Mouse (Mus musculus) kidney, postnatal 4 days (tissue): Measurements from ENCODE around the gene Efna5.

Experiments
- DNase-seq, 2 experiments: peaks; one replicate each; pipeline ENCODE4 v3.0.0; 2021; ENCODE audit warnings: mixed read lengths in 2 of 2

Gene Efna5

DNA sequence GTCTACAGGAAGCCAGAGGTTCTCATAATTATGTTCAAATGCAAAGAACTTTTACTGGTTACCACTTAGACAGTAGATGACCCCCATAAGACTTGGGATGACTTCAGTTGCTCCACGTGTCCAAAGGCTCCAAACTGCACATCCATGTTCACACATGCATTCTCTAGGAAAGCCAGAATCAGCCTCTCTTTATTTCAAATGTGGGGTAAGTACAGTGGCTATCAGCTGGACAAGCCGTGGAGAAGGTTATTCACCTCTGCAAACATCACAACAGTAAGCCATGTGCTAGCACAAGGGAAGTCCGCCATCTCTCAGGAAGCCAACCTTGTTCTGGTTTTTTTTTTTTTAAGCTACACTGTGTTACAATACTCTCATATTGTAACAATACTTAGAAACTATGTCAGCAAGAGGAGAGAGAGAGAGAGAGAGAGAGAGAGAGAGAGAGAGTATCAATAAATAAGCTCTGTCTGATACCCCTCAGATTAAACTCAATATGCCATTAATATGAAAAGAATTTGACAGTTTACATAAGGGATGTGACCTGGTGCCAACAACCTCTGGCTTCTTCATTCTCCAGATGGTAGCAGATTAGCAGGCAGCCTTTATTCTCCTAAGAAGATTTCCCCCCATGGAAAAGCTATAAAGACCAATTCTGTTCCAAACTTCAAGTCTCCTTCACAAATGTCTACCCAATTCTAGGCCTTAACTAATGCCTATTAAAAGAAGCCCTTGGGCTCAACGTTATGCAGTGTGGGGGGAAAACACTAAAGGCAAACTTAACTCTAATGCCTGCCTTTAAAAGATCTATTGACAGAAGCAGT lies 95.1 kb downstream of the Efna5 start:
- DNase-seq: no peak

GRCm38 (mm10) chr17:62784274-62785171 lies 96.6 kb downstream of the Efna5 start:
- peak; percentile 8 to 47 for DNase-seq

- DNase-seq: peak; percentile 90 to 93
Observed at GRCm38 (mm10) chr17:62783524-62784273, 97.4 kb downstream of the Efna5 start.

- DNase-seq: peak in 1 of 2 experiments; percentile 7
Observed at GRCm38 (mm10) chr17:62782826-62783404, 98.2 kb downstream of the Efna5 start.

DNA sequence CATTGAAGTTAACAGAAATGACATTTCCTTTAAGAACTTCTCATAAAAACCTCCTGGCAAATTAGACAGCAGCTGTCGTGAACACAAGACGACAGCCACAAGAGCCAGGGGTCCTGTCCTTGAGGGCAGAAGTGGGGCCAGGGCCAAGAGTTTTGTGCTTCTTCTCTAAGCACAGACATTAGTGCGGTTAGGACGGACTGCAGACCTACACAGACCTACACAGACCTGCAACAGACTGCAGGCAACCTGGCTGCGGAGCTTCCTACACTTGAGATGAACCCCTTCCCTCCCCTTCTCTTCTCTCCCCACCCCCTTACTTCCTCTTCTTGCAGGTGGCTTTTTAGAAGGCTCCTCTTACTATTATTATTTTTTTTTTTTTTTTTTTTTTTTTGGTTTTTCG lies 100.0 kb downstream of the Efna5 start:
- no peak for DNase-seq

- peak; percentile 32 to 50 for DNase-seq
Observed at GRCm38 (mm10) chr17:62777858-62778564, 103.1 kb downstream of the Efna5 start.

- DNase-seq: no peak
Observed at GRCm38 (mm10) chr17:62776710-62777109, 104.4 kb downstream of the Efna5 start.

- peak; percentile 20 to 48 for DNase-seq
Observed at GRCm38 (mm10) chr17:62775976-62776375, 105.1 kb downstream of the Efna5 start.

- no peak for DNase-seq
Observed at GRCm38 (mm10) chr17:62775401-62775800, 105.7 kb downstream of the Efna5 start.

- no peak for DNase-seq
Observed at GRCm38 (mm10) chr17:62774749-62775148, 106.4 kb downstream of the Efna5 start.

DNA sequence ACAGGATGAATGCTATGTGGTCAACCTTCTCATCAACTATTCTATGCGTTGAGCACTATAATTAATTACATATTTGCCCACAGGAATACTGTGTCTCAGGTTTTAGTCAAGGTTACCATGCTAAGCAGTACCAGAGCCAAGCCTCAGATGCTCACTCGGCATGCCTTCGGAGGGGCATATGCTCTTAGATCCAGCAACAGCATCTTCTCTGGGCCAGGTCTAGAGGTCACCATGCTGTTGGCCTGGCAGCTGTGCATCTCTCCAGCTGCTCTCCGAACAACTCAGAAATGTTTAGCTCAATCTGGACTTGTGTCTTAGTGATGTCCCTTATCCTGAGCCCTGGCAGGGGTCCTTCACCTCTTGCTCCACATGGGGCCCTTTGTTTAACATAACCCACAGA lies 114.4 kb downstream of the Efna5 start:
- no peak for DNase-seq

DNA sequence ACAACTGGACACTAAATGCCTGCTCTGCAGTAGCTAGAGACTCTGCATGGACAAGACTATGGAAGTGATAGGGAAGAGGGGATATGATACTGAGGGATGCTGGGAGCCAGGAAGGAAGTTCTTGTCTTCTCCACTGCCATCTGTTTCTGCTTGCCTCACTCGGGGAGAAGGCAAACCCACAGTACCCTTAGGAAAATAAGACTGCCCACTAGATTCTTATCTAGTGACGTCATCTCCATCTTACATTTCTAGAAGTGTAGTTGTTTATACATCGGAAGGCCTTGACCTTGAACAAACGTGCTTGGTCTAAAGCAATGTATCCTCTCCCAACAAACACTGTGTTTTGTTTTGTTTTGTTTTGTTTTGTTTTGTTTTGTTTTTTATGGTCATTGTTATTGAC lies 116.0 kb downstream of the Efna5 start:
- no peak for DNase-seq

GRCm38 (mm10) chr17:62756951-62757350 lies 124.2 kb downstream of the Efna5 start:
- no peak for DNase-seq

DNA sequence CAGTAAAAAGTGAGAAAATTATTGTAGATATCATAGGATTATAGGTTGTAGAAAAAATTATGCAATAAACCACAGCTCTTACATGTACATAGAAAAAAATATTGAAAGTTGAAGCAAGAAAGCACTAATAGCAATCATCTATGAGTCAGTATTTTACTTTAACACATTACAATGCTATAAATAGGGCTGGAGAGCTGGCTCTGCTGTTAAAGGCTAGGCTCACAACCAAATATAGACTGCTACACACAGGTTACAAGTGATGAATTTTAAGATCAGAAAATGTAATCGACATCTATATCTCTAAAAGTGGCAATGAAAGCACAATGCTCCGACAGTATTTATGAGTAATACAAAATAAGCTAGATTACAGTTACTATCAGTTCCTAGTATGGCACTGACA lies 125.5 kb downstream of the Efna5 start:
- no peak for DNase-seq

GRCm38 (mm10) chr17:62754638-62755037 lies 126.5 kb downstream of the Efna5 start:
- no peak for DNase-seq

DNA sequence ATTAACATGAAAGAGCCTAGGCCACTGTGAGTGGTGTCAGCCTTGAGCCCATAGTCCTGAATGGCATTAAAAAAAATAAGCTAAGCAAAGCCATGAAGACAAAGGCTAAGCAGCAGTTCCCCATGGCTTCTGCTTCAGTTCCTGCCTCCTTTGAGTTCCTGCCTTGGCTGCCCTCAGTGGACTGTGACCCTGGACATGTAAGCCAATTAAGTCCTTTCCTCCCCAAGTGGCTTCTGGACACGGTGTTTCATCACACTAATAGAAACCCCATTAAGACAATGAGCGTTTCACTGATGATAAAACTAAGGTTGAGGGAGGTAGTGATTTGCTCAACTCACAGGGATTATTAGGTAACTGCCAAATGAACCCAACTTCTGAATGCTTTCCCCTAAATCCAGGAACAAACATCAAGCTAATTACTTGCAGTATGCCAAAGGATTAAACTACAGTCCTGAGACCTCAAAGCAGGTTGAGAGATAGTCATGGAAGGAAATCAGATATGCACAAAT lies 128.7 kb downstream of the Efna5 start:
- no peak for DNase-seq

- no peak for DNase-seq
Observed at GRCm38 (mm10) chr17:62750647-62751046, 130.5 kb downstream of the Efna5 start.

GRCm38 (mm10) chr17:62748803-62749619 lies 132.1 kb downstream of the Efna5 start:
- DNase-seq: no peak

GRCm38 (mm10) chr17:62747381-62747780 lies 133.7 kb downstream of the Efna5 start:
- no peak for DNase-seq

DNA sequence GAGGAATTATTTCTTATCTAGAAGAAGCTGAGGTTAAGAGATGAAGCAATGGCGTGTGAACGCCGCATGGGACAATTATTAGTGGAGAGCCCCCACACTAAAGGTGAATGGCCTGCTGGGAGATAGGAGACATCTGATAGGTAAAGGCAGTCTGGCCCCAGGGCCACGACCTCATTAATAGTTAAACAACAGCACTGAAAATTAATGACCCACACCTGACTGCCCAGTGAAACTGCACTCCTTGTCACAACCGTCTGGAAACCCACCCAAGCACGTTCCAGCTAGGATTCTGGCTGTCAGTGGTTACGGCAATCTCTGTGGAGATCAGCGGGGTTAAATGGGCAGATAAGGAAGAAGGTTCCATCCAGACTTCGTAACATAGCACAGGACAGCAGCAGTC lies 134.3 kb downstream of the Efna5 start:
- DNase-seq: peak; percentile 20 to 33

- DNase-seq: no peak
Observed at GRCm38 (mm10) chr17:62745286-62745685, 135.8 kb downstream of the Efna5 start.
